8 mouse cellular contexts compared by ENCODE assay signal in the genomic region with DNA sequence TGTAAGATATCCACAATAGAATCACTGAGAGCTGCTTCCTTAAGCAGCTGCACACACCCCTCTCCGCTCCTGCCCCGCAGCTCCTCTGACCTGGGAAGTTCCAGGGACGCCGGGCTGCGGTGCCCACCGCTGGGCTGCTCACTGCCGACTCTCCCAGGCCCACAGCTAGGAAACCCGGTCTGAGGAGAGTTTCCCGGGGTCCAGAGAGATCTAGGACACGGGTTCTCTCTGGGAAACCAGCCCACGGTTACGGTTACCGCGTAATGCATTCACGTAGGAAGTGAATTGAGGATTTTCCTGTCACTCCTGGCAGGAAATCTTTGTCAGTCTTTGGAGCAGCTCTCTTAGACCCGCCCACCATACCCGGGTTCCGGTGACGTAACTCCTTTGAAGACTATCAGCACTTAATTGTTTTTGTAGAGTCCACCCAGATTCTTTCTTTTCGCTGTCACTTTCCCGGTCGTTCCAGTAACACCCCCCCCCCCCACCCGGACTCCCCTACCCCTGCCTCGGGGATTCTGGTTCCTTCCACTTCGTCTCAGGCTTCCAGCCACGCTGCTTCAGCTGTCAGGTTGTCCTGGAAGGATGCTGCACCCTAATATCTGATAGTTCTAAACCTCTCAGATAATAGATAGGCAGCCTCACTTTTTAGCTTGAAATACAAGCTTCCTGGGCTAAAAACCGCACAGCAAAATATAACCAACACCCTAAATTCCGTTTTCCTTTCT. TPM values are rescaled to one million over a fixed set of nuclear protein-coding genes. Genes with fewer than 3 reads are reported as not detected.
DNase-seq lines count a peak whose midpoint lies in the region; ATAC-seq and TF ChIP-seq lines count a peak whose summit lies in the region.

No protein-coding gene starts in this region.

- TF ChIP-seq EP300 in heart, adult 2 months (IDR thresholded peaks at IDR 0.05; ENCODE audit: insufficient read depth, low read depth, low read length) = no peak

- peak; percentile 92 for ATAC-seq in embryonic facial prominence, embryonic 12.5 days (ENCODE audit: insufficient number of reproducible peaks, insufficient read depth, low FRiP score, low TSS enrichment)
- peak; percentile 93 for ATAC-seq in limb, embryonic 11.5 days (ENCODE audit: insufficient number of reproducible peaks, low FRiP score, low TSS enrichment, low read depth)
- ATAC-seq in midbrain, embryonic 13.5 days = peak; percentile 96

- 1% methylated on average over 28 of the region's 28 CpGs for WGBS in embryonic facial prominence, embryonic 12.5 days
- WGBS in heart, adult 2 months = 2% methylated on average over 28 of the region's 28 CpGs
- WGBS in kidney, adult 2 months = 2% methylated on average over 28 of the region's 28 CpGs
- 1% methylated on average over 28 of the region's 28 CpGs for WGBS in limb, embryonic 11.5 days
- WGBS in midbrain, embryonic 13.5 days = 1% methylated on average over 28 of the region's 28 CpGs

- H3K4me2 ChIP-seq in embryonic facial prominence, embryonic 12.5 days (replicated peaks) = peak overlapping the region; percentile 43
- H3K4me2 ChIP-seq in limb, embryonic 11.5 days (ENCODE audit: low read depth, severe bottlenecking) = peak overlapping the region; percentile 46
- peak overlapping the region; percentile 52 for H3K4me2 ChIP-seq in midbrain, embryonic 13.5 days (replicated peaks)

- H3K9ac ChIP-seq in embryonic facial prominence, embryonic 12.5 days = peak overlapping the region; percentile 79
- H3K9ac ChIP-seq in heart, adult 2 months (ENCODE audit: low read depth, low read length) = peak overlapping the region; percentile 91
- peak overlapping the region; percentile 82 for H3K9ac ChIP-seq in limb, embryonic 11.5 days (ENCODE audit: low read length)
- peak overlapping the region; percentile 82 for H3K9ac ChIP-seq in midbrain, embryonic 13.5 days (replicated peaks)

- intact Hi-C loops in heart, adult 2 months (cut with DNase I) = loop anchor here (2.0 kb wide), 1 partner anchor 49 kb away; a partner anchor contains a TSS

- H3K9me3 ChIP-seq in embryonic facial prominence, embryonic 12.5 days = no peaks in the 10 kb centered on the region
- no peaks in the 10 kb centered on the region for H3K9me3 ChIP-seq in limb, embryonic 11.5 days (ENCODE audit: control insufficient read depth, low read length)
- no peaks in the 10 kb centered on the region for H3K9me3 ChIP-seq in midbrain, embryonic 13.5 days

- peaks cover 5% of the 10 kb centered on the region; the same call in 1 of the 2 replicates for H3K4me1 ChIP-seq in embryonic facial prominence, embryonic 12.5 days
- H3K4me1 ChIP-seq in heart, adult 2 months (ENCODE audit: control insufficient read depth, insufficient read depth, low read length) = no peaks in the 10 kb centered on the region
- H3K4me1 ChIP-seq in kidney, adult 2 months (ENCODE audit: control insufficient read depth, insufficient read depth, low read length) = no peaks in the 10 kb centered on the region
- no peaks in the 10 kb centered on the region for H3K4me1 ChIP-seq in limb, embryonic 11.5 days (ENCODE audit: control insufficient read depth, insufficient read depth, low read length)
- H3K4me1 ChIP-seq in midbrain, embryonic 13.5 days (replicated peaks) = peaks cover 14% of the 10 kb centered on the region

- peak overlapping the region; percentile 71 for H3K4me3 ChIP-seq in embryonic facial prominence, embryonic 12.5 days
- peak overlapping the region; percentile 77 for H3K4me3 ChIP-seq in heart, adult 2 months
- peak overlapping the region; percentile 97 for H3K4me3 ChIP-seq in kidney, adult 2 months (ENCODE audit: insufficient read depth, low read depth, low read length)
- H3K4me3 ChIP-seq in limb, embryonic 11.5 days (ENCODE audit: low read depth, low read length) = peak overlapping the region; percentile 62
- peak overlapping the region; percentile 73 for H3K4me3 ChIP-seq in midbrain, embryonic 13.5 days (replicated peaks)

- peak overlapping the region; percentile 91 for H3K27ac ChIP-seq in embryonic facial prominence, embryonic 12.5 days
- H3K27ac ChIP-seq in heart, adult 2 months = peak overlapping the region; percentile 81
- peak overlapping the region; percentile 74 for H3K27ac ChIP-seq in kidney, adult 2 months (ENCODE audit: insufficient read depth, low read depth, low read length)
- peak overlapping the region; percentile 21; the same call in 1 of the 2 replicates for H3K27ac ChIP-seq in limb, embryonic 11.5 days (replicated peaks; ENCODE audit: low read depth, low read length)
- H3K27ac ChIP-seq in midbrain, embryonic 13.5 days = peak overlapping the region; percentile 97

- TF ChIP-seq POLR2A in heart, adult 2 months (IDR thresholded peaks at IDR 0.05; ENCODE audit: insufficient read depth, low read depth, low read length) = 0 out of 2 replicates have a peak, but pooled peaks have one; percentile 35
- no peak for TF ChIP-seq POLR2A in kidney, adult 2 months (IDR thresholded peaks at IDR 0.05; ENCODE audit: low read depth, low read length)

- DNase-seq in 3134 (ENCODE audit: extremely low read depth, insufficient read length, low spot score) = peak; percentile 86
- peak; percentile 55 for DNase-seq in adrenal gland, postnatal 25 days
- peak; percentile 66 to 68 for DNase-seq in heart, adult 2 months
- peak; percentile 84 for DNase-seq in kidney, adult 2 months
- peak; percentile 80 for DNase-seq in limb, embryonic 11.5 days (ENCODE audit: low spot score)
- DNase-seq in spleen, postnatal 10 days (ENCODE audit: low spot score in 2 of 2) = peak; percentile 6 to 28

- no peak for TF ChIP-seq CTCF in heart, adult 2 months (IDR thresholded peaks at IDR 0.05)
- TF ChIP-seq CTCF in kidney, adult 2 months (conservative IDR thresholded peaks at IDR 0.05; ENCODE audit: insufficient read depth, insufficient read length, low read depth, low read length) = no peak

- 0 out of 2 replicates have a peak, but pooled peaks cover 2% of the 10 kb centered on the region for H3K79me2 ChIP-seq in heart, adult 2 months (replicated peaks; ENCODE audit: control insufficient read depth, insufficient read depth, low read length)

- no peaks in the 10 kb centered on the region for H3K27me3 ChIP-seq in embryonic facial prominence, embryonic 12.5 days
- no peaks in the 10 kb centered on the region for H3K27me3 ChIP-seq in heart, adult 2 months (ENCODE audit: control insufficient read depth, insufficient read depth, low read length)
- no peaks in the 10 kb centered on the region for H3K27me3 ChIP-seq in kidney, adult 2 months (replicated peaks; ENCODE audit: control insufficient read depth, insufficient read depth, low read length)
- H3K27me3 ChIP-seq in limb, embryonic 11.5 days (ENCODE audit: control insufficient read depth, insufficient read depth, low read length) = no peaks in the 10 kb centered on the region
- no peaks in the 10 kb centered on the region for H3K27me3 ChIP-seq in midbrain, embryonic 13.5 days

- 0 out of 2 replicates have a peak, but pooled peaks cover 8% of the 10 kb centered on the region for H3K36me3 ChIP-seq in embryonic facial prominence, embryonic 12.5 days
- no peaks in the 10 kb centered on the region for H3K36me3 ChIP-seq in heart, adult 2 months (ENCODE audit: control insufficient read depth, insufficient read depth, low read length)
- no peaks in the 10 kb centered on the region for H3K36me3 ChIP-seq in kidney, adult 2 months (ENCODE audit: control insufficient read depth, insufficient read depth, low read length)
- H3K36me3 ChIP-seq in limb, embryonic 11.5 days (ENCODE audit: control insufficient read depth, insufficient read depth, low read length) = no peaks in the 10 kb centered on the region
- H3K36me3 ChIP-seq in midbrain, embryonic 13.5 days = peaks cover 16% of the 10 kb centered on the region

RNA-seq across cellular contexts. Expression of a gene that starts 49.3 kb away (rescaled TPM):
- total RNA-seq in adrenal gland, postnatal 25 days (2021) = 15.0 and 19.5 TPM in 2 replicates
- 27.6 and 29.2 TPM in 2 replicates for polyA plus RNA-seq in embryonic facial prominence, embryonic 12.5 days (2016; fragmentation: Nextera tagmentation; extraction: Ambion mirVana)
- total RNA-seq in heart, adult 2 months (2021) = 1 to 10 TPM; 3.8 to 6.5 TPM
- 2.9 and 5.0 TPM in 2 replicates for polyA plus RNA-seq in heart, adult 2 months (2012; rRNA removed)
- 1.7 and 2.0 TPM in 2 replicates for polyA plus RNA-seq in kidney, adult 2 months (2012; rRNA removed)
- polyA plus RNA-seq in limb, embryonic 11.5 days (2014; fragmentation: Nextera tagmentation; extraction: Ambion mirVana) = 22.1 and 23.6 TPM in 2 replicates
- 23.7 and 26.5 TPM in 2 replicates for polyA plus RNA-seq in midbrain, embryonic 13.5 days (2015; fragmentation: Nextera tagmentation; extraction: Ambion mirVana)

Comparison
In these comparisons a context has a peak if more than half of its experiments do, and no peak if none do; other contexts are left out.
1. Peak in every context shown above with its lines: DNase-seq, ATAC-seq, H3K4me3 ChIP-seq and H3K27ac ChIP-seq.
2. DNase-seq: peak in every context shown above with its lines; median percentile 86 in 3134; 84 in kidney, adult 2 months; 80 in limb, embryonic 11.5 days; 67 in heart, adult 2 months; 55 in adrenal gland, postnatal 25 days; 17 in spleen, postnatal 10 days.
3. H3K27ac ChIP-seq: peak in every context shown above with its lines; median percentile 97 in midbrain, embryonic 13.5 days; 91 in embryonic facial prominence, embryonic 12.5 days; 81 in heart, adult 2 months; 74 in kidney, adult 2 months; 21 in limb, embryonic 11.5 days.